Mouse (Mus musculus): ENCODE measurements at regions not wholly inside any gene's neighbourhood (a gene's known extent, or its start where the extent isn't known, plus 50 kb on each side); places are given as distances from the start of the nearest gene placed in this dataset.

DNA sequence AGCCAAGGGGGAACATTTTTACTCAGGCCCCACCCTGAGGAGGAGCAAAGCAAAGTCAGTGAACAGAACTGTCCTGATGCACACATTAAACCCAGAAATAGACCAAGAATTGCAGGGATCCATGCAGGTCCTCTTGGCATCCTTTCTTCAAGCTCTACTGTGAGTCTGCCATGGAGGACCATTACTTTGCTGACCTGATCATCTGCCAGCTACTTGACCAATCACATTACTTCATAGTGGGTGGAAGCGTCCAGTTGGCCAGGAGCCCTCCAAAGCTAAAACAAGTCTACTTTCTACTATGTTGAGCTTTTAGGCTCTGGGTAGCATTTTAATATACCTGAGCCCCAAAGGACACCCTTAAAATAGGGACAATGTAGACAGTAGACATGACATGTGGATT, 98.6 kb upstream of the Lgalsl start:
- DNase-seq (ENCODE audit: low spot score in 2 of 2), result no peak

DNA sequence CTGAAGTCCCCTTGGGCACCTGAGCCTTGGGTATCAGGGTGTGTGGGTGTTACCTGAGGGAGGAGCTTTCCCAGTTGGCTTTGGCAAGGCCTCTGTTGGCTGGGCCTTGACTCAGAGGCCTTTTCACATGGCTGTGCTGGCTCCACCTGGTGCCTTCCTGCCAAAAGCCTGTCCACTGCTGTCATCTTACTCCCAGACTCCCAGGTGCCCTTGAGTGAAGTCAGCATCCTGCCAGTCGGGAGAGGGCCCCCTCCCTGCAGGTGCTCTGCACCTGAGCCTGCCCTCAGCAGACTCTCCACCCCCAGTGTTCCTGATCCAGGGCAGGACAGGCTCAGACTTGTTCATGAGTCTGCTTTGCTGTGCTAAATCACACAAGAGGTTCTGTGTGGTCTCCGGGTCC, 99.2 kb upstream of the Lgalsl start:
- DNase-seq (ENCODE audit: low spot score in 2 of 2), result no peak

DNA sequence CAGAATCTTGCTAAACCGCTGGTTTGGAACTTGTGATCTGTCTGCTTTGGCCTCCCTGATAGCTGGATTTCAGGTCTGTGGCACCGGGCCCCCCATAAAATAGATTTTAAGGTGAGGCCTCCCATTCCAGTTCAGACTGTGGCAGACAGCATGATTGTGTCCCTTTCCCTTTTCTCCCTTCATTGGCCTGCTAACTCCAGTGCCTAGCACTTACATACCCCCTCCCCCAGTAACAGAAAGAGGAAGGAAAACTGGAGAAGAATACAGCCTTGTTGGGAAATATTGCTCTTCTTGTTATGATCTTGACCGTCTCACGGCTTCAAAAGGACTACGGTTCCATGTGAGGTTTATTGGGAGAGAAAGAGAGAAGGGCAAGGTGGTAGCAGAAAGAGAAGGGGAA, 99.7 kb upstream of the Lgalsl start:
- no peak for DNase-seq (ENCODE audit: low spot score in 2 of 2)

DNA sequence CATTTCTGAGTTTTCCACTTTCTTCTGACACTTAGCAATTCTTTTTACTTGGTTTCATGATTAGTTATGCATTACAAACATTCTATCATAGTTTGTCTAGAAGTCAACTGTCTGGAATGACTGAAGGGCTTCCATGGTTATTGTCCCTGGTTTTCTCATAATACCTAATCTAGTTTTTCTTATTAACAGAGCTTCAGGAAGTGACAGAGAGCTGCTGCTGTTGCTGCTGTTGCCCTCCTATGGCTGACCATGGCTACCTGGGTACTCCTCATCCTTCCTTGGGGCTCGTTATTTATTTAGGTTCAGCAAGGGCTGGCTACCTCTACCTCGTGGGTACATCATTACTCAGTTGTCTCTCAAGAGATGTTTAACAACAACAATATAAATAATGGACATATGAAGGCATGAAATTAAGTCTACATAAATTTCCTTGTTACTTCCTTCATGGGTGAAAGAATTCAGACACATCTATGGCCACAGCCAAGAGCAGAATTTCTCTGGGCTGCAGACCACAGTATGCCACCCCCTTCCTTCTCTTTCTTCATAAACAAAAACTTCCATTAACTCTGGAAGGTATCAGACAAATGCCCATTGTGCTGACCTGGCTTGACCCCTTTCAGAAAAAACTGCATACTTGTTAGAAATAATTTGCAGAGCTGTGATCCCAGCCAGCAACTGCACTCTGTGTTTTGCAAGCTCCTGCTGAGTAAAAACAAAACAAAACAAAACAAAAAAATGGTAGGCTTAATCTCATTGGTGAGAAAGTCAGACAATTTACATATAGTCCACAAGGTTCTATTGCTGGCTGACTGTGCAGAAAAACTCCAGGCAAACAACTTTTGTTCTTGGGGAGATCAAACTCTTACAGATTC, 103.6 kb upstream of the Lgalsl start:
- no peak for DNase-seq (ENCODE audit: low spot score in 2 of 2)

DNA sequence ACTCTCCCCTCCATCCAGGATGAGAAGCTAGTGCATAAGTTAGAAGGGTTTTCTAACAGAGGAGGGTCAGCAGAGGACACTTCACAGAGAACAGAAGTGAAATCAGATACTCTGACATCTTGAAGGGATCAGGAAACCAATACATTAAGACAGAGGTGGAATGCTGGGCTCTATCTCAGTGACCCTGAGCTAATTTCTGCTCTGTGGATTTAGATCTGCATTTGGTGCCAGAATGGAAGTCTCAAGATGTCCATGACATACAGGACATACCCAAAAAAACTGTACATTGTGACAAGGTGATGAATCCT, 104.2 kb upstream of the Lgalsl start:
- DNase-seq (ENCODE audit: low spot score in 2 of 2), result no peak

DNA sequence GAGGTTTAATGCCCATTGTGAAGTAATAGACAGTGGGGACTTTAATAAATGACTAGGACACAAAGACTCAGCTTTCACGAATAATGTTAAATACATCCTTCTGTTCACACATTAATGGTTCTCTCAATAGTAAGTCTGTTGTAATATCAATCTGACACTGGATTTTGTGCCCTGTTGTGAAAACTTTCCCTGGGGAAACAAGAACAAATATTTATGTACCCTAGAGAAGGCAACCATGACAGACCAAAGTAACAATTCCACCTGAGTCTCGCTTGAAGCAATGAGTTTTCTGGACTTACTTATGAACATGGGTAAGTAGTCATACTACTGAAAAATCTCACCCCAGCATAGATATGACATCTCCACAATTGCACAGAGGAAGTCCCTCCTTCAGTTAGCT, 105.1 kb upstream of the Lgalsl start:
- no peak for DNase-seq (ENCODE audit: low spot score in 2 of 2)

DNA sequence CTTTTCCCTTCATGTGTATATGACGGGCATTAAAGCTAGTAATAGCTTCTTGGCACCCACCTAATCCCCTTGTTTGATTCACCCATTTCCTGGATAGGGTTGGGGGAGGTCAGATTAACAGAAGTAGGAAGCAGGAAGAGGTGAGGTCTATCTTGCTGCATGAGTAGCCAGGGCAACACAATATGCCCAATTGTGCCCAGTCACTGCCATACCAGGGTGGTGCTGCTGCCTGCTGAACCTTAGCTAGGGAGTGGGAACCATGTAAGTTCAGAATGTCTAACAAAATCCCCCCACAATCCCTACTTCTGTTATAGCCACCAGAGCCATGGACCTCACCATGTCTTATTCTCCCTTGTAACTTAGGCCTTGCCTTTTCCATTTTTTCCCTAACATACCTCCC, 106.1 kb upstream of the Lgalsl start:
- no peak for DNase-seq (ENCODE audit: low spot score in 2 of 2)

DNA sequence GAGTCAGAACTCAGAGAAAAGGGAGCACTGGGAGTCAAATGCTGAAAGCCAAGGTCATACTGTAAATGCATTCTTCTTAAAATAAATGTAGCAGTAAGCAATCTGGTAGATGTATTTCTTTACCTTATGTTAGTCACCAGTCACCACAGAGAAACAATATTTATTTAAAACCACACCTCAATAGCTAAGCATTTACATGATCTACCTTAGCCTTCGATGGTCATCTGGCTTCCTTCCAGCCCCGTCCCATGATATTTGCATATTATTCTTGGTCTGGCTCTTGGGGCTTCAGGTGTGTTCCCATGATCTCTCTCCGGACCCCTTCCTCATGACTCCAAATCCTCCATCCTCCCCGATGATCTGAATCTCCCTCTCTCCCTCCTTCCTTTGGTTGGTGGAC, 107.1 kb upstream of the Lgalsl start:
- DNase-seq (ENCODE audit: low spot score in 2 of 2), result no peak

DNA sequence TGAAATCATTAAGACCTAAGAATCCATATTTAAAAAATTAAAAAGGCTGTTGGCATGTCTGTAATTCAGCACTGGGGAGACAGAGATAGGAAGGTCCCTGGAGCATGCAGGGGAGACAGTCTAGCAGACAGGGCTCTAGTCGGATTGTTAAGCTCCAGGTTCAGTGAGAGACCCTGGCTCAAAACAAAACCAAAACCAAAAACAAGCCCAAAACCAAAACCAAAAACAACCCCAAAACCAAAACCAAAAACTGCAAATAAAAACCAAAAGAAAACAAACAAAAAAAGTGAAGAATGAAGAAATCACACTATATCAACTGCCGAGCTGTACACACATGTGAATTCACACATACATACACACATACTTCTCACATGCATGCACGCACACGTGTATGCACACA, 108.8 kb upstream of the Lgalsl start:
- DNase-seq (ENCODE audit: low spot score in 2 of 2), result no peak

DNA sequence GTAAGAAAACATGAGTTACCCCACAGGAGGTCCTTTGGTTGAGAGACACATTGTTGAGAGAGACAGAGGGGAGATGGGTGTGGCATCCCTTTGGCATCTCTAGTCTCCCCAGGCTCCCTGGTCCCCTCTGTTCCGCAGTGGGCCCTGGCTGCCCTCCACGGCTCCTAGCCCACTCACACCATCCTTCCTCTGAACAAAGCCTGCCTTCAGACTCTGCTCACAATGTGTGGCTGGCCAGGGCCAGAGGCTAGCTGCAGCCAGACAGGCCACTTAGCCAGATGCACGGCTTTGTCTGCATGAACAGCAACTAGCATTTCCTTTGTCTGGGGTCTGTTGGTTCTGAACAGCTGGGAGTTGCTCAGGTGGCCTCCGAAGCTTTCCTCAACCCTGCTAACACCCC, 110.7 kb upstream of the Lgalsl start:
- DNase-seq (ENCODE audit: low spot score in 2 of 2), result peak; percentile 73 to 75

DNA sequence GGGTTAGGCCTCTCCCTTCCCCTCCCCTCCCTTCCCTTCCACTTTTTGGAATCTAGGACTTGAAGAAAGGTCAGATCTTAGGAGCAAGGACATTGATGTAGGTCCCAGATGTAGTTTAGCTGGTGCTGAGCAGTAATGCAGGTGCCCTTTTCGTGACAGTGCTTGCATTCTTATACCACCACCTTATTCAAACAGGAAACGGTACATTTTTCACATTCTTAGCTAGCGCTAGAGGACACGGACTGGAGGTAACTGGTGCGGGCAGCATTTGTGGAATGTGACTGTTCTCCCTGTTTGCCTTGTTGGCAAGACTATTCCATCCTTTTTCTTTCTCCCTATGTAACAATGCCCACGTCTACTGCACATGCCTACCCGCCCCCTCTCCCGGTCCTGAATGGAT, 124.7 kb upstream of the Lgalsl start:
- no peak for DNase-seq (ENCODE audit: low spot score in 2 of 2)

DNA sequence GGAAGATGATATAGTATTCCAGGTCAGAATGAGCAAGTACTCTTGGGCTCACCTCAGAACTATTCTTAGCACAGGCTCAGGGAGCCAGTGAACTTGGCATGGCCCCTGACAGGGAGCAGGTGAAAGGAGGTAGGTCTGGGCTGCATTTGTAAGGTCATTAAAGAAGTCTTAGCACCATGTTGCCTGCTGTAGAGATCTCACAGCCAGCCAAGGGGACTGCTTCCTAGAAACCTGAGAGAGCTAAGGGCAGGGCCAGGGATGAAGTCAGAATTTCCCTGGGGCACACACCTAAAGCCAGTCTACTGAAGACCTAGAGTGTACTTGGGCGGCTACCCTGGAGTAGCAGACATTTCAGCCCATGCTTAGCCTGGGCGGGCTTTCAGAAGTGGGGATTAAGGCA, 126.9 kb upstream of the Lgalsl start:
- DNase-seq (ENCODE audit: low spot score in 2 of 2), result no peak

DNA sequence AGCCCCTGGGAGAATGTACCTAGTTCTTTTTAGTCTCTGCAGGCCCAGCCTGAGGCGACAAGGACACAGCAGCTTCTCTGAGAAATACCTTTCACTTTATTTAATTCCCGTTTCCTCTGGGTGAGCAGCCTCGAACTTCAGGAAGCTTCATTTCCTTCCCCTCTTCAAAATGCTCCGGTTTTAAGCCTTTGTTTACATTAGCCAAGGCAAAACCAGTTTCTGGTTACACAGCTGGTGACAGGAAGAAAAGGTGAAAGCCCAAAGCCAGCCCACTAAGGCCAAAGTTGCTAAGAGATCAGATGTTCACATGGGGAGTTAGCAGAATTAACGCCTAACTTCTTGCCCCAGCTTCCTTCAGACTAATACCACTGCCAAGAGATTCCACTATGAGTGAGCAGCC, 127.4 kb upstream of the Lgalsl start:
- DNase-seq (ENCODE audit: low spot score in 2 of 2), result no peak

DNA sequence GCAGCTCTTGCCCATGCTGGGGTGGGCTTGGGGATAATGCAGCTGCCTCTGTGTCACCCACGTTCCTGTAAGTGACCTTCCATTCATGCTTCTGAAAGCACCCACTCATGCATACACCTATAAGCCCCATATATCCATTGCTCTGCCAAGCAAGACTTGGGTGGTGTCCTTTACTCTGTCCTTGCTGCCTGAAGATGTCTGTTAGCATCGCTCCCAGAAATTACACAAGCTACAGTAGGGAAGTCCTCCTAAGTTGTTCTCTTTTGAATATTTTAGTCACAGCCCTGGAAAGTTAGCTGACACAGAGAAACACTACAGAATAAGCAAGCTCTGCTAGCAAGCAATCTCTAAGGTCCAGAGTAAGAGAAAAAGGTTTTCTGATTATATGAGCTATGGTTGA, 129.2 kb upstream of the Lgalsl start:
- no peak for DNase-seq (ENCODE audit: low spot score in 2 of 2)

DNA sequence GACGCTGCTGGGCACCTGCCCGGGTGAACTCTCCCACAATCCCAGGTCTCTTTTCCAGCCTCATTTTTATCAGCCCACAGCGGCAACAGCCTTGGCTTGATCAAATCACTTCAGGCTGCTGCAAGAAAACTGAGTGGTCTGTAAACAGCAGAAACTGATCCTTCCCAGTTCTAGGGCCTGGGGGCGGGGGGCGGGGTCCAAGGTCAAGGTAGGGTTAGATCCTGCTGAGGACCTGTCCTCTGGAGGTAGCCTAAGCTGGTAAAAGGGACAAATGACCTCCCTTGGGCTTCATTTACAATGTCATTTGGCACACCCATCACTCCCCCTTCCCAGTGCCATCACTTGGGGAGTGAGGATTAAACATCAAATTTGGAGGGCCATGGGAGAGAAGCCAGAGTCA, 129.9 kb upstream of the Lgalsl start:
- no peak for DNase-seq (ENCODE audit: low spot score in 2 of 2)

DNA sequence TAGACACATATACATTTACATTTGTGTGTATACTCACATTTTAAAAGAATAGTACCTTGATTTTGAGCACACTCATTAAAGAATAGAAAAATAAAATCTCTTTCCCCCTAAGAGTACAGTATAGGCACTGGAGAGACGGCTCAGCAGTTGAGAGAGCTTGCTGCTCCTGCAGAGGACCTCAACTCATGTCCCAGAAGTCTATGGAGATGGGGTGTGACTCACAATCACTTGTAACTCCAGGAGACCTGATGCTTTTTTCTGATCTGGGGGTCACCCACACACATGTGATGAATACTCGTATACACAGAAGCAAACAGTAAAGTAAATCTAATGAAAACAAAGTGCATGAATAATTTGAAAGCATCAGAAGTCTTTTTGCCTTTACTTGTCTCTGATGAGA, 129.5 kb upstream of the Peli1 start:
- DNase-seq (ENCODE audit: low spot score in 2 of 2), result no peak

DNA sequence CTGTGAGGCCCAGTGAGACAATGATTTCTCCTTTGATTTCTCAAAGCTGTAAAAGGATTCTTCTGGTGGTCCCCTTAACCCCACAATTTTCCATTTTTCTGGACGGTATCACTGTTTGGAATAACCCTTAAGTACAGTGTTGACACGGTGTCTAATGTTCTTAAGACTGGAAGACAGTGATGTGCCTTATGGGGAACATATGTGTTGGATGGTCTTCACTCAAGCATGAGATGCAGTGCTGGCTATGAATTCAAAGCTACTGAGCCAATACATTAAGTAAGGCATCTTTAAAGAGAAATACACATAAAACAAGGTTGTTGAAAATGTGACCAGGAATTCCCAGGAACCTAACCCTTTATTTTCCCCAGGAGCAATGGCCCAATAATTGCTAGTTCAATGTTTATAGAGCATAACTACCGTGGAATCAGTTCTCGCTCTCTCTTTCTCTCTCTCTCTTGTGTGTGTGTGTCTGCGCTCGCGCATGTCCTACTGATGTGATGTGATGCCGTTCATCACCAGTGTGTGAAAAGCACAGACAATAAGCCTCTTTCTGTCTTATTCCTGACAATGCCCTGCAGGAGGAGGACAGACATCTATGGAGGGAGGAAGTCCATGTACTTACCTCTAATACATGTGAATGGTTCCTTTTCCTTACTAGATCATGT, 125.4 kb upstream of the Peli1 start:
- no peak for DNase-seq (ENCODE audit: low spot score in 2 of 2)

DNA sequence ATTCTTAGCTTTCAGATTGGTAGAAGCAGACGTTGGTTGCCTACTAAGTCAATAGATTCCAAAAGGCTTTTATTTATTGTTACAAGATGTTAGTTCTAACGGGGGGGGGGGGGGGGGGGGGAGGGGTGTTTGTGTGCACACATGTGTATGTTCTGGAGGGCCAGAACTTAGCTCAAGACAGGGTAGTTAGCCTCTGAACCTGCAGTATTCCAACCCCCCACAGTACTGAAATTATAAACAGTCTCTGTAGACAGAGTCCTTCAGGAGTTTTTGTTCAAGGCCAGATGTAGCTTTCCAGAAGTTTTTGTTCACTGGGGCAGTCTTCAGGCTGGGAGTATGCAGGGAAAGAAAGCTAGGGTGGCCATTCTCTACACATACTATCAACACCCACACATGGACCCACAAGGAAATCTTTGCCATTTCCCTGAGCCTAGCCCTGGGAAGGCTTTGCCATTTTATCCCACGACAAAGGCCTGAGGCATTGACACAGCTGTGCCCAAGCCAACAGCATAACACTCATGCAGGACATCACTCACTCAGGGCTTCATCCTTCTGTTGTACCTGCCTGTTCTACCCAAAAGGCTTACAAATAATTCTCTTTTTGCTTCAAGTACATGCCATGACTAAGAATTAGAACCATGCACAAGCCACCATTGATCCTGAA, 123.6 kb upstream of the Peli1 start:
- DNase-seq (ENCODE audit: low spot score in 2 of 2), result no peak

DNA sequence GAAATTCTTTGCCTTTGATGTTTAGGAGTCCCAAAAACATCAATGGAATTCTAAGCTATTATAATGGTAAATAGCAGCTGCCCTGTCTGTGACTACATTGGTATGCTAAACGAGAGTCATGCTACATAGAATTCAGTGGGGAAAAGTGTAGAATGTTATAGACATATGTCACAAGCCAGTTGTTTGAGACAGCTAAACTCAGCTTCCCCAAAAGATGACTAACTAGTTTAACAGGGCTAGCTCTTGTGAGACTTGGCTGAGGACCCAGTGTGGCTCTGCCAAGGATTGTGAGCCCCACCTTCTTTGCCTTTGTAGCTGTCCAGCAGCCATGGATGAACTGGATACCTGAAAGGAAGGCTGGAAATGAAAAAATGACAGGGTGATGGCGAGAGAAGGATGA, 122.8 kb upstream of the Peli1 start:
- no peak for DNase-seq (ENCODE audit: low spot score in 2 of 2)

DNA sequence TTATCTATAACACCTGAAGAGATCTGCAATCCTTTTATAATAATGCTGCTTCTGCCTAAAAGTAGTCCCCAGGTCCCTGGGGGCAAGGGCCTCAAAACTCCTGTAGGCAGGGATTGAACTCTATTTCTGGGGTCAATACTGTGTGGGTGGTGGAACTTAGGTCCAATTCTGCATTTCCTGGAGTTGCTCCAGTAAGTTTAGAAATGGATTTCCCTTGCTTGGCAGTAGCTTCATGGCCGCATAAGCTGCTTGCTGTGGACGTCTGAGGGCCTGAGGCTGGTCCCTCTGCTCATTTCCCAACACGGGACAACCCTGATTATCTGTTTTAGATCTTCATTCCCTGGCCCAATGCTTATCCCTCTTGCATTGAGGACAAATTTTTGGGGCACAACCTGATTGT, 118.0 kb upstream of the Peli1 start:
- DNase-seq (ENCODE audit: low spot score in 2 of 2), result no peak

DNA sequence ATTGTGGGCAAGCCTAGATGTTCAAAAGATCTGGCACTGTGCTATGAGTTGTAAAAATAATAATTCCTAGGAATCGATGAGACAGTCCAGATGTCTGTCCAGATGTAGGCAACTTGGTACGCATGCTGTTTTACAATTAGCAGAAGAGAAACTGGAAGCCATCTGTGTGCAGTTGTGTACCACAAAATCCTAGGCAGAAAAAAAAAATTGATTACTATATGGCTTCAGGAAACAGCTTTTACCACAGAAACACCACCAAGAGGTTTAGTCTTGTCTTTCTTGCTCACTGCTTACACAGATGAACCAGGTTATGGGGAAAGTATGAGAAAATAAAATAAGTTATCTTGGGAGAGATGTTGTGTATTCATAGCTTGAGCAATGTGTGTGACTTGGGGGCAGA, 109.5 kb upstream of the Peli1 start:
- no peak for DNase-seq (ENCODE audit: low spot score in 2 of 2)

DNA sequence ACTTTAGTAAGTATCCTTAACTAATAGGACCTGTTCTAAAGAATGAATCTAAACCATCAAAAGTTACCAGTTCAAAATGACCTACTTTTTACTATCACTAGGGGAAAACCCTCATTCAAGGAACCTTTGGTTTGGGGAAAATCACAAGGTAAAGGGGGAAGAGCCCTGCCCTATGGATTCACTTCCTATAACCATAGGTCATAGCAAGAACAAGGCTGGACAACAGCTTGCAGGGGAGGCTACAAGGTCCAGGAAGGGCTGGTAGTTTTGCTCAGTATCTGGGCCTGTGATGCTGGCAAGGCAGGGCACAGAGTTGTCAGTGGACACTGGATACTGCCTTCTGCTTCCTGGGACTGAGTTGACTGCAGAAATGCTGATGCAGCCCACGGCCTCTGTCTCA, 109.1 kb upstream of the Peli1 start:
- no peak for DNase-seq (ENCODE audit: low spot score in 2 of 2)

DNA sequence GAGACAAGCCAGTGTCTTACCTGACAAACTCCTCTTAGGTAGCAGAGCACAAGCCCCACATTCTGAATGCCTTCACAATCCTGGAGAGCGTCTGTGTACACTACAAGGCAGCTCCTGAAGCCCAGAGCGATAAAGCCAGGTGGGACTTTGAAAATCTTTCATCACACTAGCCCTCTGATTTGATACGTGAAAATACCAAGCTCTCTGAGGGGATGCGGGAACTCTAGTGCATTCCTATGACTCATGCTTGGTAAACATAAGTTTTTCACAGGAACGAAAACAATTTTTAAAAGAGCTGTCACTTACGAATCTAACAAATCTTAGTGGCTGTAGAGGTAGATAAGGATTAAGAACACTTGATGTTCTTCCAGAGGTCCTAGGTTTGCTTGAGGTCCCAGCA, 108.6 kb upstream of the Peli1 start:
- DNase-seq (ENCODE audit: low spot score in 2 of 2), result peak in 1 of 2 experiments; percentile 6

Measured in right cerebral cortex, postnatal 10 days (tissue).